9 mouse cellular contexts compared by ENCODE assay signal in genomic region chr2:122937922-122938321, GRCm38 (mm10).
DNase-seq lines count a peak whose midpoint lies in the region; ATAC-seq and TF ChIP-seq lines count a peak whose summit lies in the region.
"Had no signal": no experiment of that assay in that cellular context is flagged by ENCODE, and none has a peak within 500 bp of the region (broad histone marks: within the 10 kb centered on the region; RNA-seq: fewer than 3 reads in every experiment).

No protein-coding gene starts in this region.

- H3K36me3 ChIP-seq in forebrain, postnatal 0 days (ENCODE audit: insufficient read depth): no peaks in the 10 kb centered on the region
- H3K36me3 ChIP-seq in forebrain, embryonic 15.5 days: no peaks in the 10 kb centered on the region
- no peaks in the 10 kb centered on the region for H3K36me3 ChIP-seq in midbrain, embryonic 14.5 days (ENCODE audit: control insufficient read depth, insufficient read depth, low read length)
- no peaks in the 10 kb centered on the region for H3K36me3 ChIP-seq in midbrain, embryonic 15.5 days (replicated peaks)
- H3K36me3 ChIP-seq: lung, embryonic 15.5 days had no signal

- no peak for ATAC-seq in forebrain, postnatal 0 days
- ATAC-seq in forebrain, embryonic 15.5 days (replicated peaks): no peak
- no peak; the same call in 1 of the 2 replicates for ATAC-seq in midbrain, embryonic 14.5 days (ENCODE audit: low FRiP score, low TSS enrichment)
- ATAC-seq in midbrain, embryonic 15.5 days (replicated peaks): no peak
- 0 out of 2 replicates have a peak, but pooled peaks have one; percentile 36 for ATAC-seq in common myeloid progenitor, adult 5-6 weeks (replicated peaks; ENCODE audit: low read depth, poor library complexity, severe bottlenecking)

- H3K27ac ChIP-seq in forebrain, postnatal 0 days (ENCODE audit: low read depth, low read length): no peak overlapping the region
- no peak overlapping the region for H3K27ac ChIP-seq in forebrain, embryonic 15.5 days (replicated peaks)
- H3K27ac ChIP-seq in midbrain, embryonic 14.5 days (replicated peaks; ENCODE audit: low read depth, low read length): no peak overlapping the region
- no peak overlapping the region for H3K27ac ChIP-seq in midbrain, embryonic 15.5 days
- H3K27ac ChIP-seq: lung, embryonic 15.5 days had no signal

- H3K27me3 ChIP-seq in forebrain, postnatal 0 days (ENCODE audit: insufficient read depth, low read length): no peaks in the 10 kb centered on the region
- H3K27me3 ChIP-seq in forebrain, embryonic 15.5 days: no peaks in the 10 kb centered on the region
- H3K27me3 ChIP-seq in midbrain, embryonic 14.5 days (ENCODE audit: control insufficient read depth, insufficient read depth, low read length): no peaks in the 10 kb centered on the region
- H3K27me3 ChIP-seq in midbrain, embryonic 15.5 days (replicated peaks): no peaks in the 10 kb centered on the region
- H3K27me3 ChIP-seq: lung, embryonic 15.5 days had no signal

- peak; percentile 53 for TF ChIP-seq CTCF in forebrain, postnatal 0 days (IDR thresholded peaks at IDR 0.05; ENCODE audit: low read depth)

- H3K4me3 ChIP-seq in forebrain, postnatal 0 days (ENCODE audit: low read depth, low read length): no peak overlapping the region
- no peak overlapping the region for H3K4me3 ChIP-seq in forebrain, embryonic 15.5 days
- no peak overlapping the region for H3K4me3 ChIP-seq in midbrain, embryonic 14.5 days (replicated peaks; ENCODE audit: low read depth, low read length)
- H3K4me3 ChIP-seq in midbrain, embryonic 15.5 days: no peak overlapping the region
- H3K4me3 ChIP-seq: lung, embryonic 15.5 days had no signal

- no peak overlapping the region for H3K4me2 ChIP-seq in forebrain, postnatal 0 days (ENCODE audit: low read depth)
- no peak overlapping the region for H3K4me2 ChIP-seq in forebrain, embryonic 15.5 days (replicated peaks)
- H3K4me2 ChIP-seq in midbrain, embryonic 14.5 days (ENCODE audit: low read length): no peak overlapping the region
- H3K4me2 ChIP-seq in midbrain, embryonic 15.5 days: no peak overlapping the region
- H3K4me2 ChIP-seq: lung, embryonic 15.5 days had no signal

- no peak overlapping the region for H3K9ac ChIP-seq in forebrain, postnatal 0 days
- H3K9ac ChIP-seq in forebrain, embryonic 15.5 days (replicated peaks): no peak overlapping the region
- H3K9ac ChIP-seq in midbrain, embryonic 14.5 days (replicated peaks; ENCODE audit: low read length): no peak overlapping the region
- H3K9ac ChIP-seq in midbrain, embryonic 15.5 days: no peak overlapping the region
- H3K9ac ChIP-seq: lung, embryonic 15.5 days had no signal

- no peak for DNase-seq in forebrain, postnatal 0 days
- DNase-seq in midbrain, embryonic 14.5 days: peak; percentile 62
- peak; percentile 29 to 32 for DNase-seq in right cerebral cortex, postnatal 10 days (ENCODE audit: low spot score in 2 of 2)
- DNase-seq in spleen, postnatal 14 days (ENCODE audit: low spot score in 2 of 2): no peak
- DNase-seq in frontal cortex, postnatal 10 days (ENCODE audit: low spot score in 2 of 2): no peak

- H3K9me3 ChIP-seq in forebrain, postnatal 0 days (ENCODE audit: low read length): no peaks in the 10 kb centered on the region
- no peaks in the 10 kb centered on the region for H3K9me3 ChIP-seq in forebrain, embryonic 15.5 days
- H3K9me3 ChIP-seq in midbrain, embryonic 14.5 days (ENCODE audit: control insufficient read depth, low read length): no peaks in the 10 kb centered on the region
- H3K9me3 ChIP-seq in midbrain, embryonic 15.5 days: no peaks in the 10 kb centered on the region
- H3K9me3 ChIP-seq: lung, embryonic 15.5 days had no signal

- 36% methylated on average over 4 of the region's 4 CpGs for WGBS in forebrain, postnatal 0 days
- WGBS in forebrain, embryonic 15.5 days: 39% methylated on average over 4 of the region's 4 CpGs
- WGBS in midbrain, embryonic 14.5 days: 46% methylated on average over 4 of the region's 4 CpGs
- WGBS in midbrain, embryonic 15.5 days: 48% methylated on average over 4 of the region's 4 CpGs

- H3K4me1 ChIP-seq in forebrain, postnatal 0 days (ENCODE audit: insufficient read depth): no peaks in the 10 kb centered on the region
- no peaks in the 10 kb centered on the region for H3K4me1 ChIP-seq in forebrain, embryonic 15.5 days
- no peaks in the 10 kb centered on the region for H3K4me1 ChIP-seq in midbrain, embryonic 14.5 days (ENCODE audit: control insufficient read depth, insufficient read depth, low read length)
- H3K4me1 ChIP-seq in midbrain, embryonic 15.5 days: no peaks in the 10 kb centered on the region; the same call in 1 of the 2 replicates
- H3K4me1 ChIP-seq: lung, embryonic 15.5 days had no signal

Comparison
In these comparisons a context has a peak if more than half of its experiments do, and no peak if none do; other contexts are left out.
1. DNase-seq: peak in midbrain, embryonic 14.5 days (single experiment) and right cerebral cortex, postnatal 10 days (2 of 2); none in forebrain, postnatal 0 days (single experiment), spleen, postnatal 14 days (0 of 2) and frontal cortex, postnatal 10 days (0 of 2).